Mouse (Mus musculus) cerebral cortex, adult 2 months (tissue): ENCODE results near the gene Mrps18b.

Experiments
- WGBS: fragments of 180-500 bp; shearing (Covaris S2); methylation state at CpG from one replicate; pipeline ENCODE4 v1.1.7; 2018; 5-methylcytosine and 5-hydroxymethylcytosine counted together

The Mrps18b gene

DNA sequence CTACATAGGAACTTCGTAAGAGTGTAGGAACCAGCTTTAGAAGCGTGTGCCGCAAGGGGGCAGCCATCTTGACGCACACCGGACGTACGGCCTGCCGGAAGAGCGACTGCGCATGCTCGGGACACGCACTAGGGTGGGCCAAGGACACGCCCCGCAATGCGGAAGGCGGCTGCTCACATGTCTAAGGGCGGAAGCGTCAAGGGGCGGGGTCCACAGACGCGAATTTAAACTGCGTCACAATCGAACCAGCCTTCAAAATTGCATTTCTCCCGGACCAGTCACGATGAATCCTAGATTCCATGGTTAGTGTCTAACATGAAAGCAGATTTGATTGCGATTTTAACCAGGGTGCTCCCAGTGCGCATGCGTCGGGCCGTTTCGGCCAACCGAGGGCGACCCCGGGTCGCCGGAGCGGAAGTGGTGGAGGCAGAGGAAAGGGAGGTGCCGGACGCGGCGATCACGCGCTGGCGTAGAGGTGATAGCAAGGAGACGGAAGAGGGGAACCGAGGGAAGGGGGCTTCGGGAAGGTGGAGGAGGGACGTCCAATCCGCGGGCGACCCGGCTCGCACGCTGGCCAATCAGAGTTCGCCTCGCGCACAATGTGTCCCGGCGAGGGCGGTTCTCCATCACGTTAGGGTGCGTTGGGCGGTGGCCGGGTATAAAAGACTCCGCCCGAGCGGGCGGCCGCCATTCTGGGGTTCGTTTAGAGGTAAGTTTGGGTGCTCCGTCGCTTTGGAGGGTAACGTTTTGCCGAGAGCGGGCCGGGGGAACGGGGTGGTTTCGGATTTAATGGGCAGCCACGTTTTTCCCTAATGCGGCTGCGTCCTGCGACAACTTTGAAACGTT, at the start of gene Mrps18b, which contains the start of gene Ppp1r10:
TSS of gene Mrps18b (minus strand) at position 93 of the 846 bp plus-strand sequence.
TSS of gene Ppp1r10 (plus strand) at position 138 of the 846 bp plus-strand sequence.
- WGBS: under 1% methylated on average over 83 of the region's 83 CpGs

DNA sequence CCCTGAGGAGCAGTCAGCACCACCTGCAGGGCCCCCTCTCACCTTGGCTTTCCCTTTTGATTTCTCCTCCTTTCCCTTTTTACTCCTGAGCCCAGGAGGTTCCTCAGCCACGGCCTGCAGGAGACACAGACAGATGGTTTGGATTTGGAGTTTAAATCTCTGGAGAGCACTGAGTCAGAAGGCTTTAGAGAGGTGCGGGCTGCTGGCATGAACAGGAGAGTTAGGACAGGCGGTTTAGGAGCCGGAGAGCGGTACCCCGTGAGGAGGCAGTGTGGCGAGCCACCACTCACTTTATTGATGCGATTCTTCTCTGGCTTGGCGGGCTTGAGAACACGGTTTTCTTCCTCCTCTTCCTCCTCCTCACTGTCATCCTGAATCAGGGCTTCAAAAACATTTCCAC, 47.1 kb upstream of the Mrps18b start:
- WGBS: 74% methylated on average over 10 of the region's 10 CpGs

DNA sequence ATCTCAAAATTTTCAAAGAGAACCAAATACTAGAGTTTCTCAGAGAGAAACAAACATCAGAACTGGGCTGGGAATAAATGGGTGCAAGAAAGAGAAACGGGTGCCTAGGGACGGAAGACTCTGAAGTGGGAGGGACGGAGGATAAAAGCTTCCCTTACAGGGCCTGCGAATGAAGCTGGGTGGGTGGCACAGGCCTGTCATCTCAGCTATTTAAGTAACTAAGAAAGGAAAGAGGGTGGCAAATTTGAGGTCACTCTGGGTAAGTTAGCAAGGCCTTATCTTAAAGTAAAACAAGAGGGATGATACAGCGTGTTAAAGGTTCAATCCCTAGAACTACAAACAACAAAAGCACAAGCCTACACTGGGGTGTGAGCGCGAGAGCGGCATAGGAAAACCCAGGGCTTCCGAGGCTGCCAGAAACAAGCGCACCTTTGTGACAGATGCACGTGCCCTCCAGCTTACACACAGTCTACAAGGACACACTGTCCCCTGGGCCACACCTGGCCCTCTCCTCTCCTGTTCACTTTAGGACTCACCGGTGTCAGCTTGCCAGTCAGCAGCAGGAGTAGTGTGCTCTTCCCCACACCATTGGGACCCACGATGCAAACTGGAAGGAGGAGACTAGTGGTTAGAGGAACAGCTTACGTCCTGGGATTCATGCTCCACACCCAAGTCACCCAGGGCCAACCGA, 42.5 kb upstream of the Mrps18b start:
- WGBS: 80% methylated on average over 15 of the region's 15 CpGs

DNA sequence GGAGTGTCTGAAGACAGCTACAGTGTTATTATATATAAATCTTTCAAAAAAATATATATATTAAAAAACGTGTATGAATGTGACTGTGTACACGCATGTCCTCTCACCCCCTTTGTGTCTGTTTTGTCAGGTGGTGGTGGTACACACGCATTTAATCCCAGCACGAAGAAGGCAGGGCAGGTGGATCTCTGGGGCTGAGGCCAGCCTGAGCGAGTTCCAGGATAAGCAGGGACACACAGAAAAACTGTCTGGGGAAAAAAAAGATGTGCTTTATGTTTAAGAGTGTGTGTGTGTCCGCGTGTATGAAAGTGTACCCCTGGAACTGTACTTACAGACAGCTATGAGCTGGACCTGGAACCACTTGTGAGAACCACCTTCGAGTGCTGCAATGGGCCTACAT, 38.5 kb upstream of the Mrps18b start:
- WGBS: 76% methylated on average over 8 of the region's 8 CpGs

DNA sequence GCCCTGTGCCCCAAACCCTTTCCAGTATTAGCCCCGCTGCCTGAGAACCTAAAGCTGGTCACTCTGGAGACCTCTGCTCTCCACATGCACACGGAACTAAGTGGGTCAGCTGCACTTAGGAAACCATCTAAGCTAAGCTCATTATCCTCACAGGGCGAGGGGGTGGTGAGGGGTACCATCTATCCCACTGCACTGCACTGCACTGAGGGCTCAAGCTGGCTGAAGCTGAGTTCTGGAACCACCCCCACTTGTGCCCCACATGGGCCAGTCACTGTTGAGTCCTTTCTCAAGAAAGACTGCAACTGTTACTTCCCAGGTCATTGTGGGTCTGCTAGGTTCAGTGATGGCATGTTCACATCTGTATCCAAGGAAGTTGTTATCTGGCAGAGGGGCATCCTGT, 36.4 kb upstream of the Mrps18b start:
- WGBS: 84% methylated on average over 3 of the region's 3 CpGs

DNA sequence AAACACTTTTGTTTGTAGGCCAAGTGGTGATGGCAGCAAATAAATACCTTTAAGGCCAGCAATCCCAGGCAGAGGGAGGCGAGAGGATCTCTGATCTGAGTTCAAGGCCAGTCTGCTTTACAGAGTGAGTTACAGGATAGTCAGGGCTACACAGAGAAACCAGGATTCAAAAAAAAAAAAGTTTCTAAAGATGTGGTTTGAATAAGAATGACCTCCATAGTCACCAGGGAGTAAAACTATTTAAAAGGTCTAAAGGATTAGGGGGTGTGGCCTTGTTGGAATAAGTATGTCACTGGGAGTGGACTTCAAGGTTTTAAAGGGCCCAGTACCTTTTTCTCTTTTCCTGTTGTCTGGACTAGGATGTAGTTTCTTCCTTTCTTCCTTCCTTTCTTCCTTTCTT, 23.8 kb upstream of the Mrps18b start:
- WGBS: 70% methylated on average over 1 of the region's 1 CpGs

DNA sequence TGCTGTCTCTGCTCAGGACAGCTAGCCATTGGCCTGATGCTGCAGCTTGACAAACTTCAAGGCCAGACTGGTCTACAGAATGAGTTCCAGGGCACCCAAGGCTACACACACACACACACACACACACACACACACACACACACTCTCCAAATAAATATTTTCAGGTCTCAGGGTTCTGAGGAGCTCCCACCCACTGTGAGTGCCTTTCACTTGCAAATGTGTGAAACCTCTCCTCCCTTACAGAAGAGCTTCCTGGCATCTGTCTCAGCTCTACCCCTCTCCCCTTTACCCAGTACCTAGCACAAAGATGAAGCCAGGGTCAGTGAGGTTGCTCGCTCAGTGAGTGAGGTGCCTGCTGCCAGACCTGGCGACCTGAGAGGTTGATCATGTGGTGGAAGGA, 22.9 kb upstream of the Mrps18b start:
- WGBS: 68% methylated on average over 2 of the region's 2 CpGs

DNA sequence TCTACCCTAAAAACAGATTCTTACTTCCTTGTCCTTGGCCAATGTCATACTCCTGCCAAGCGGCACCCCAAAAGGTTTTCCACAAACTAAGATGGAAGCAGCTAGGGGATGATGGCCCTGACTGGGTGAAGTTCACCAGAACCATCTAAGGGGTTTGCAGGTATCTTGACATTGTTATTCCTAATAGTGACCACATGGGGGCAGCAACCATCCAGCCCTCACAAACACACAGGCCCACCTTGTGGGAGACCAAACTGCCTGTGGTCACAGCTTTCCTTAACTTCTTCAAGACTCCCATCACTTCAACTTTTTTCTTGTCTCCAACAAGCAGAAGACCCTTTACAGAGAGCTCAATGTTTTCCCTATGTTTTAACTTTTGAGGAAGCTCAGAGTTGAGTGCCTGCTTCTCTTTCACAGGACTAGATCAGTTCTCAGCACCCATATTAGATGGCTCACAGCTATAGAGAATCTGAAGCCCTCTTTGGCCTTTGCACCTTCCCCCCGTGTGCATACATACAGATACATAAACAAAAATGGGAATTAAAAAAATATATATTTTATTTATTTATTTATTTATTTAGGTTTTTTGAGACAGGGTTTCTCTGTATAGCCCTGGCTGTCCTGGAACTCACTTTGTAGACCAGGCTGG, 21.6 kb upstream of the Mrps18b start:
- WGBS: 39% methylated on average over 2 of the region's 2 CpGs

DNA sequence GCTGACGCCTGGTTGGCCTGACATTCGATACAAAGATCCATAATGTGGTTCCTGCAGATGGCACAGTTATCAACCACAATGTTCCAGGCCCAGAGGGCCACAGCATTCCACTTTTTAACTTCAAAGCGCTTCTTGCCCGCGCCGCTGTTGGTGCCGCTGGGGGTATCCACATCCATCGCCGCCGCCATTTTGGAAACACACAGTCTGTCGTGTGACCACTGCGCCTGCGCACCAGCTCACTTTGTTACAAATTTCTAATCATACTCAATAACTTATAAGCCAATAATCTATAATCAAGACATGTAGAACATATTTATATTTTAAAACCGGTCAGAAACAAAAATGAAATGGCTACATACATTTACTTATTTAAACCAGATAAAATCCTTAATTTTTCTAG, 19.6 kb upstream of the Mrps18b start:
- 91% methylated on average over 14 of the region's 14 CpGs for WGBS

DNA sequence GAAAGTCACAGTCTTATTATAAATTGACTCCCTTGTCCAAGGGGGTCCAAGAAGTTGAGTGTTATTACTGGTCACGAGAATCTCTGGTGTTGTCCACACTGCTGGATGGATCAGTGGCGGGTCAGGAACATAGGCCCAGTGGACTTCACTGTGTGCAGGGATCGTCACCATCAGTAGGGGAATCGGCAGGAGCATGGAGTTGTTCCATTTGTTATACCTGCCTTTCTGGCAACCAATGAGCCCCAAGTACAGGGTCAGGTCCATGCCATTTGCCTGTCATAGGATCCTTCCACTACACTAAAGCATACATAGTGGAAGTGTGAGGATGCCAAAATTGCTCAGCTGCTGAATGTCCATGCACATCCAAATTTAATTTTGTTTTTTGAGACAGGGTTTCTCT, 16.4 kb upstream of the Mrps18b start:
- WGBS: 90% methylated on average over 4 of the region's 4 CpGs

DNA sequence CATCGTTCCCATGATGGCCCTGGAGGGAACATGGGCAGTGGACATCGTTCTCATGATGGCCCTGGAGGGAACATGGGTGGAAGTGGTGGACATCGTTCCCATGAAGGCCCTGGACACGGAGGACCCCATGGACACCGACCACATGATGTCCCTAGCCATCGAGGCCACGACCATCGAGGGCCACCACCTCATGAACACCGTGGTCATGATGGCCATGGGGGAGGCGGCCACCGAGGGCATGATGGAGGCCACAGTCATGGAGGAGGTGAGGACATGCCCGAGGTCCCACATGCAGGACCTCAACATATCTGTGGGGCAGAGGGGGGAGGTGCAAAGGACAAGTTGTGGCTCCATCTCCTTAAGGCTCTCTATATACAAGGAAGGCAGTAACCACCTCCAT, 14.4 kb upstream of the Mrps18b start:
- 93% methylated on average over 12 of the region's 12 CpGs for WGBS

DNA sequence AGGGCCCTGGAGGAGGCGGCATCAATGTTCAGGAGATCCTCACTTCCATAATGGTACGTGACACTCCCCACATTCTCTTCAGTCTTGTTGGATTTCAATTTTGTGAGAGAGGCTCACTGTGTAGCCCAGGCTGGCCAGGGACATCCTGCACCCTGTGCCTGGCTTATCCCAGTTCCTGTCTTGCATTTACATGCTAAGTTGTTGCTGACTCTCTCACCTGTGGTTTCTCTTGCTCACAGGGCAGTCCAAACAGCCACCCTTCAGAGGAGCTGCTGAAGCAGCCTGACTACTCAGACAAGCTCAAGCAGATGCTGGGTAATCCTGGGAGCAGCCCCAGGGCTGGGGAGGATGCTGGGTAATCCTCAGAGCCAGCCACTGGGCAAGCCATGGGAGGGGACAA, 13.3 kb upstream of the Mrps18b start:
- WGBS: 96% methylated on average over 2 of the region's 2 CpGs

DNA sequence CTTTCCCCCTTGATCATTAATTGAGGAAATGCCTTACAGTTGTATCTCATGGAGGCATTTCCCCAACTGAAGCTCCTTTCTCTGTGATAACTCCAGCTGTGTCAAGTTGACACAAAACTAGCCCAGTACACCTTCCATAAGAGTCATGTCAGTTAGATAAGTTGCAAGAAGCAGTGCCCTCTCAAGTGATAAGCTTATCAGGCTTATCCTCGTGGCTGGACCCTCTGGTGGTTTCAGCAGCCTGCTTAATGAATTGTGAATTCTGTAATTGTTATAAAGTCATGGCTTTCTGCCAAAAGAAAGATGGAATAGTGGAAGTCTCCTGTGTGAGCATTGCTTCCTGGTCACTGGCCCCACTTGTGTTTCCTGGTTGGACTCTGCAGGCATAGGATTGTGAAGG, 11.3 kb upstream of the Mrps18b start:
- WGBS: 66% methylated on average over 1 of the region's 1 CpGs

DNA sequence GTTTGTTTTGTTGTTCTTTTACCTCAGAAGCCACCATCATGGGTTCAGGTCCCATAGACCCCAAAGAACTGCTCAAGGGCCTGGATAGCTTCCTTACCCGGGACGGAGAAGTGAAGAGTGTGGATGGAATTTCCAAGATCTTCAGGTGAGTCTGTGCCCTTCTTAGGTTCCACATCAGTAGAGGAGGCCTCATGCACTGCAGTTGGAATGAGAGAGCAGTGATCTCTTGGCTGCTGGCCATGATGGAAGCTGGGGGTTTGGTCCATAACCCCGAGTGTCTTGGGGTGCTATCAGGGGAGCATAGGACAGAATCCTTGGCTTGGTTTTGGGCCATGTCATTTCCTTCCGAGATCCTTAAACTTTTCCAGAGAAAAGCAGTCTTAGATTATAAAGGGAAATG, 7.1 kb upstream of the Mrps18b start:
- 81% methylated on average over 4 of the region's 4 CpGs for WGBS

DNA sequence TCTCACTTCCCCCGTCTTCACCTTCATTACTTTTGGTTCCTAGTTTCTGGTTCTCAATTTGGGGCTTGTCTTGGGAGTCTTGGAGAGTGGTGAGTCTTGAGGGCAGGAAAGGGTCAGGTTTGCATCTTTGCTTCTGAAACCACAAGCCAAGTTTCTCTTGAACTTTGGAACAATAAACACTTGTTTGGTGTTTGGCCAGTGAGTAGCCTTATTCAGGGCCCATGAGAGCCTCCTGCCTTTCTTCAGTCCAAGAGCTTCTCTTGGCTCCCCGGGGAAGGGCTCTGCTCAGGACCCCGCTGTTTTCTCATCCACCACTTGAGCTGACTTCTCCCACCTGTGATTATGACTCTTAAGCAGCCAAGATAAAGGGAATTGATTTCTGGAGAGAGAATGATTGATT, 6.4 kb upstream of the Mrps18b start:
- 53% methylated on average over 3 of the region's 3 CpGs for WGBS

DNA sequence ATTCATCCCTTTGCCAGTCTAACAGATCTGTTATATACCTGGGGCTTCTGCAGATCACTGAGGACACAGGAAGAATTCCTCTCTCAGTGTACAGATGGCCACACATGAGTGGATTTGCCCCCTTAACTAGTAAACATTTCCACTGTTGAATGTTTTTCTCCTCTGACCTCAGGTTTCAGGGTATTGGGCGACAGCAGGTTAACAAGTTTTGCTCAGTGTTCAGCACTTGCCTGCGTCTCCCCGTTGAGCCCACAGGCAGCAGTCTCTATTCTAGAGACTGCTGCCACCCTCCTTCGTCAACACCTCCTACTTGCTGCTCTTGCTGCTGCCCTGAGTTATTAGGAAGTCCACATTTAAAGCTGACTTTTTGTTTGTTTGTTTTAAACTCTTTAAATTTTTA, 5.5 kb upstream of the Mrps18b start:
- WGBS: 24% methylated on average over 4 of the region's 4 CpGs

DNA sequence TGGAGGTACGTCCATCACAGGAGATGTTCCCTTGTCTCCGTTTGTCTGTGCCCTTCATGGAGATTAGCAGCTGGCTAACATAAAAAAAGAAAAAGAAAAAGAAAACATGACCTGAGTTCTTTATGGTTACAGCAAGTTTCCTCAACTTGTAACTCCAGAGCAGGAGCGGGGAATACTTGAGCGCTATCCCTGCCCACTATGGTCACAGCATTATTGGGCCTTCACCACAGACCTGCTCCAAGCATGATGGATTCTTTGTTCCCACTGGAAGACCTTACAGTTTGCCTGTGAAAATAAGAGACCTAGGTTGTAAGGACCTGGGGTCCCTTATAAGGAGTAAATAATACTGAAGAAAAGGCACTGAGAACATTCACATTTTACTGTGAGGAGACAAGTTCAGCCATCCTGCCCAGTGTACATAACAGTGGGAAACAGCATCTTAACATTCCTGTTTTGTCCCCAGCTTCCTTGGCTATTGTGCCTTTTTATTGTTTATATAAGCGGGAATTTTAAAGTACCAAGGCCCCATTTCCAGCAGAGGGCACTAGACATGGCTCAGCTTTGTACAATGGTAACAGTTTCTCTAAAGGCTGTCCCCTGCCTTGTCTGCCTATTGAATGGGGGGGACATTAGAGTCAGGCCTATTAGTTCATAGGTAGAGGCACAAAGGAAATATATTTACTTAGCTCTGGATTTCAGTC, 4.8 kb upstream of the Mrps18b start:
- 54% methylated on average over 5 of the region's 5 CpGs for WGBS

DNA sequence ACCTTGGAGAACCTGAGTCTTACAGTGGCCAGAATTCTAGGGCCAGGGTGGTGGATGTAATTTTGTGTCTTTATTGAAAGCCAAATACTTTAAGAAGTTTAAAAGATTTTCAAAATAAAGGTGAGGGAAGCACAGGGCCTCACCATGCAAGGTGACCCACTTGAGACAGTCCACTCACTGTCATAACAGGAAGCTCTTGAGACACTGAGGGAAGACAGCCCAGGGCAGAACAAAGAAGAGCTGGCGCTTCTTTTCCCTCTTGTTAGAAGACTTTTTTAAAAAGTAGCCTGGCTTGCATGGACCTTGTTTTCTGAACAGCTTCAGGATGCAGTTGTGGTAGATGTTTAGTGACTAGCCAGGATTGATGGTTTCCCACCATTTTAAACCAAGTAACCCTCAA, 4.2 kb upstream of the Mrps18b start:
- WGBS: 55% methylated on average over 1 of the region's 1 CpGs

DNA sequence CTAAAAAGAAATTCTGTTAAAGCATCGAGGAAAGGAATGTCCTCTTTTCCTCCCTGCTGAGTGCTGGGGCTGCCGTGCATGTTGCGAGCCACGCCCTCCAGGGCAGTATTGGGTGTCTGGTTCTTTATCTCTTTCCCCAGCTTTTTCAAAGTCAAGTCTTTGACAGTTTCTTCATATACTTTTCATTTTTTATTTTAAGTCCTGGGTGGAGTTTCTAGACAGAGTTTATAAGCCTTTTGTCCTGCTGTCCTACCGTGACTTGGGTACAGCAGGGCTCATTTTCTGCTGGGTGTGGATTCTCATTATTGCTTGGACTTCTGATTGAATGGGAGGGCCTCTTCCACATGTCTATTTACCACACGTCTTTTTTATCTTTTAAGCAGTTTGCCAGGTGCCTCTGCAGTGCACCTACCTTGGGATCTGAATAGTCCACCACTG, 3.7 kb upstream of the Mrps18b start:
- 24% methylated on average over 6 of the region's 6 CpGs for WGBS

DNA sequence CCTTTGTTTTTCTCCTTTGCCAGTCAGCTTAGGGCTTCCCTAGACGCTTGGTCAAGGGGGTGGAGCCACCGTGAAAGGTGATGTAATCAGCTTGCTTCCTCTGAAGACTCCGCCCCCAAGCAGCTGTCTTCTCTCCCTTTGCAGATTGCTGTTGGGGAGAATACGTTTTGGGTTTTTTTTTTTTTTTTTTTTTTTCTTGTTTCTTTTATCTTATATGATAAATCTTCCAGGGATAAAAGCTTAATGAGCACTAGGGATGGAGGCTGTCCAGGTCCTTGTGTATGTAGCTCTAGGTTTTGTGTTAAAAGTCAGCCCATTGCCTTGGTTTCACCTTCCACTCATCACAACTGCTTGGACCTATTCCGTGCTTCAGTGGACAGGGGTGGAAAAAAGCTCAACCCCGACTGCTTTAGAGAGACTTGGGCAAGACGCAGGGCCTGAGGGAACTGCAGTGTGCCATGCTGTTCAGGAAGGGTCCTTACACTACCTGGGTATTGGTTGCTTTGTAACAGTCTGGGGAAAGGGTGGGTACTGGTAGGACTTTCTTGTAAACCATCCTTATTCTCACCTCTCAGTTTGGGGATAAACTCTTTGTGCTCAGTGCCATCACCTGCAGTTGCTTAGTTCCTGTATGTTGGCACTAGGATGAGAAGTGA, 3.0 kb upstream of the Mrps18b start:
- WGBS: under 1% methylated on average over 7 of the region's 7 CpGs

DNA sequence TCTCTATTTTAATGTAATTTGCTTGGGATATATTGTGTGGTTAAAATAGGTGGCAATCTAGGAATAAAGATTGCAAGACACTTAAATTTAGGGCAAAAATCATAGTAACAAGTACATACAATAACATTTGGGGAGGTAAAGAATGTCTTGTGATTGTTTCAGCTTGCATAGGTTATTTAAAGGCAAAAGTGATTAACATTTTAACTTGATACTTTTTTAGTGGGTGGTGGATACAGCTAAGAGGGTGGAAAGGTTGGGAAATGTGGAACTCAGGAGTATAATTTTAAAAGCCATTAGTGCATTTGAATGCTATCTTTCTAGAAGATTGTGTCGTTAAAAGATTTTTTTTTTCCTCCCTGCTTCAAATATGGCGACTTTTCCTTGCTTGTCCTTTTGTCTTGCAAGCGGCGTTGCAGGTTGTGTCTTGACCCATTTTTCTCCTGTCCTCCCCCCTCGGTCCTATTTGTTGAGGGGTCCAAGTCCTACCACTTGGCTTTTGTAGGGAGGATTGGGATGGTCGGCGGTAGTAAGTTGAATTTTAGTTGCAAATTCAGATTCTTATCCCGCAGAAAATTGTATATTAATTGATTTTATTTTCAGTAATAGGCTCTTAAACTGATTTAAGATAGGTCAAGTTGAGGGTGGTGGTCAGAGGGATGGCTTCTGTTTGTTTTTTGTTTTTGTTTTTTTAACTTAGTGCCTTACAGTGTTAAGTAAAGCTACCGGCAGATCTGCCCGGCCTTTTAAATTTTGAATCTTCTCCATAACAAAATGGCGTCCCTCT, 2.3 kb upstream of the Mrps18b start:
- 1% methylated on average over 11 of the region's 11 CpGs for WGBS
